Mouse (Mus musculus): ENCODE results near the gene Usp50. TPM values are rescaled to one million over a fixed set of nuclear protein-coding genes. Genes with fewer than 3 reads are reported as not detected.
A peak's percentile ranks its signal among the peaks of the same experiment; 100 is the strongest.

Usp50 gene
- polyA plus RNA-seq, 1 experiment, result 0.23 TPM

GRCm38 (mm10) chr2:126712526-126712925 lies 70.7 kb downstream of the Usp50 start:
- Histone ChIP-seq H3K27me3 (ENCODE audit: control insufficient read depth, insufficient read depth, low read length) (no peaks in the 10 kb centered on the region), H3K4me1 (ENCODE audit: control insufficient read depth, insufficient read depth, insufficient read length) (no peaks in the 10 kb centered on the region), H3K36me3 (ENCODE audit: control insufficient read depth, insufficient read depth, low read length) (no peaks in the 10 kb centered on the region; the same call in 1 of the 2 replicates), H3K4me3 (ENCODE audit: extremely low read depth, insufficient read depth, insufficient read length) (no peak overlapping the region), H3K27ac (ENCODE audit: insufficient read depth, low read length) (no peak overlapping the region)
- DNase-seq (ENCODE audit: low read depth in 1 of 2, low spot score in 2 of 2), result no peak
- WGBS, result 96% methylated on average over 5 of the region's 5 CpGs
- TF ChIP-seq CTCF (IDR thresholded peaks at IDR 0.05; ENCODE audit: extremely low read depth, insufficient read depth, insufficient read length, insufficient replicate concordance) (no peak), POLR2A (IDR thresholded peaks at IDR 0.05; ENCODE audit: low read depth, low read length) (no peak)

DNA sequence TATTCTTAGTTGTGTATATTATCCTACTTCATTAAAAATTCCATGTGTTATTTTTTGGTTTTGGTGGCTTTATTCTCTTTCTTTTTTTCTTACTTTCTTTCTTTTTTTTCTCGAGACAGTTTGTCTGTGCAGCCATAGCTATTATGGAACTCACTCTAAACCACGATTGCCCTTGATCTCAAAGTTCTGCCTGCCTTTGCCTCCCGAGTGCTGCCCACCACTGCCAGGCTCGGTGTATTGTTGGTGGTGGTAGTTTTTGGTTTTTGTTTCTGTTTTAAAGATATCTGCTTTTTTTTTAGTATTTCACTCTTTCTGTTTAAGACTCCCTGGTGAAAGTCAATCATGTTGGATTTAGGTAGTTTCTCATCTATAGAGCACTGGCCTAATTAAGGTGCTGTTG lies 74.9 kb downstream of the Usp50 start:
- Histone ChIP-seq H3K4me3 (ENCODE audit: extremely low read depth, insufficient read depth, insufficient read length) (no peak overlapping the region), H3K36me3 (ENCODE audit: control insufficient read depth, insufficient read depth, low read length) (no peaks in the 10 kb centered on the region; the same call in 1 of the 2 replicates), H3K27me3 (ENCODE audit: control insufficient read depth, insufficient read depth, low read length) (no peaks in the 10 kb centered on the region), H3K4me1 (ENCODE audit: control insufficient read depth, insufficient read depth, insufficient read length) (no peaks in the 10 kb centered on the region), H3K27ac (ENCODE audit: insufficient read depth, low read length) (no peak overlapping the region)
- TF ChIP-seq CTCF (IDR thresholded peaks at IDR 0.05; ENCODE audit: extremely low read depth, insufficient read depth, insufficient read length, insufficient replicate concordance) (no peak), POLR2A (IDR thresholded peaks at IDR 0.05; ENCODE audit: low read depth, low read length) (no peak)
- WGBS, result 7% methylated on average over 4 of the region's 4 CpGs
- no peak for DNase-seq (ENCODE audit: low read depth in 1 of 2, low spot score in 2 of 2)

DNA sequence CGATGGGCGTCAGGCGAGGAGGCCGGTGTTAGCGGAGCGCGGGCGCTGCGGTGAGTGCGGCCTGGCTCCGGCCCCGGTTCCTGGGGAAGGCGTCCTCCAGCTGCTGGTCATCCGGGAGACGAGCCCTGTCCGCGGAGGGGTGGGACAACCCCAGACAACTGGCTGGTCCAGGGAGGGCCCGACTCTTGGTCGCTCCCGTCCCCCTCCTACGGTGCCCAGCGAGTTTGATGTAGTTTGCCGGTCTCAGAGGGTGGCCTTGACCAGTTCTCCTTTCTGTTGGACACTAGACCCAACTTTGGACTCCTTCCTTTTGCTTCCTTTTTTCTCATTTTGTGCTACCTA lies 75.9 kb downstream of the Usp50 start:
- no peaks in the 10 kb centered on the region; the same call in 1 of the 2 replicates for H3K36me3 ChIP-seq (ENCODE audit: control insufficient read depth, insufficient read depth, low read length)
- no peak for DNase-seq (ENCODE audit: low read depth in 1 of 2, low spot score in 2 of 2)
- no peaks in the 10 kb centered on the region for H3K27me3 ChIP-seq (ENCODE audit: control insufficient read depth, insufficient read depth, low read length)
- peak overlapping the region; percentile 83 for H3K4me3 ChIP-seq (ENCODE audit: extremely low read depth, insufficient read depth, insufficient read length)
- peak overlapping the region; percentile 80 for H3K27ac ChIP-seq (ENCODE audit: insufficient read depth, low read length)
- TF ChIP-seq POLR2A (IDR thresholded peaks at IDR 0.05; ENCODE audit: low read depth, low read length), result no peak
- TF ChIP-seq CTCF (IDR thresholded peaks at IDR 0.05; ENCODE audit: extremely low read depth, insufficient read depth, insufficient read length, insufficient replicate concordance), result no peak
- WGBS, result under 1% methylated on average over 23 of the region's 23 CpGs
- H3K4me1 ChIP-seq (ENCODE audit: control insufficient read depth, insufficient read depth, insufficient read length), result no peaks in the 10 kb centered on the region

GRCm38 (mm10) chr2:126706759-126707437 lies 76.4 kb downstream of the Usp50 start, which contains the start of gene Usp8:
Gene Usp8, plus strand, starts transcription at chr2:126707328.
- H3K4me3 ChIP-seq (ENCODE audit: extremely low read depth, insufficient read depth, insufficient read length), result peak within 1 kb of the TSS; percentile 83
- peak; percentile 91 for TF ChIP-seq POLR2A (IDR thresholded peaks at IDR 0.05; ENCODE audit: low read depth, low read length)
- no peak for TF ChIP-seq CTCF (IDR thresholded peaks at IDR 0.05; ENCODE audit: extremely low read depth, insufficient read depth, insufficient read length, insufficient replicate concordance)
- no peaks in the 10 kb centered on the region for H3K27me3 ChIP-seq (ENCODE audit: control insufficient read depth, insufficient read depth, low read length)
- DNase-seq (ENCODE audit: low read depth in 1 of 2, low spot score in 2 of 2), result peak; percentile 85 to 96
- 2% methylated on average over 47 of the region's 47 CpGs for WGBS
- H3K36me3 ChIP-seq (ENCODE audit: control insufficient read depth, insufficient read depth, low read length), result no peaks in the 10 kb centered on the region; the same call in 1 of the 2 replicates
- H3K4me1 ChIP-seq (ENCODE audit: control insufficient read depth, insufficient read depth, insufficient read length), result no peaks in the 10 kb centered on the region
- peak within 1 kb of the TSS; percentile 80 for H3K27ac ChIP-seq (ENCODE audit: insufficient read depth, low read length)

DNA sequence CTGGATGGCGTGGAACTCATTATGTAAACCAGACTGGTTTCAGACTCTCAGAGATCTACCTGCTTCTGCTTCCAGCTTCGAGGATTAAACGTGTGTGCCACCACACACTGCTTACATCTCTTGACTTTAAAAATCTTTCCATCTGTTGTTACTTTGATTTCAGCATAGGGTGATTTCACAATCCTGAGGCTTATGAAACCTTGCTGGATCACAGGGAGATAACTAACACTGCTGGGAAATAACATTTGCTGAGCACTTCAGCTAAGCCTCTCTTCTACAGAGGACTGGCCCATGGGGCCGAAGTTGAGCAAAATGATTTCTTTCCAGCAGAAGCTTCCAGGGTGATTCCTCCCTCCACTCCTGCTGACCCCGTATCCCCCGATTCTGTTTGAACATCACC lies 88.0 kb downstream of the Usp50 start:
- no peak for TF ChIP-seq POLR2A (IDR thresholded peaks at IDR 0.05; ENCODE audit: low read depth, low read length)
- no peak for TF ChIP-seq CTCF (IDR thresholded peaks at IDR 0.05; ENCODE audit: extremely low read depth, insufficient read depth, insufficient read length, insufficient replicate concordance)
- no peak for DNase-seq (ENCODE audit: low read depth in 1 of 2, low spot score in 2 of 2)
- no peaks in the 10 kb centered on the region for H3K36me3 ChIP-seq (ENCODE audit: control insufficient read depth, insufficient read depth, low read length)
- H3K4me3 ChIP-seq (ENCODE audit: extremely low read depth, insufficient read depth, insufficient read length), result no peak overlapping the region
- H3K27me3 ChIP-seq (ENCODE audit: control insufficient read depth, insufficient read depth, low read length), result no peaks in the 10 kb centered on the region
- H3K27ac ChIP-seq (ENCODE audit: insufficient read depth, low read length), result no peak overlapping the region
- no peaks in the 10 kb centered on the region for H3K4me1 ChIP-seq (ENCODE audit: control insufficient read depth, insufficient read depth, insufficient read length)
- 80% methylated on average over 6 of the region's 6 CpGs for WGBS

DNA sequence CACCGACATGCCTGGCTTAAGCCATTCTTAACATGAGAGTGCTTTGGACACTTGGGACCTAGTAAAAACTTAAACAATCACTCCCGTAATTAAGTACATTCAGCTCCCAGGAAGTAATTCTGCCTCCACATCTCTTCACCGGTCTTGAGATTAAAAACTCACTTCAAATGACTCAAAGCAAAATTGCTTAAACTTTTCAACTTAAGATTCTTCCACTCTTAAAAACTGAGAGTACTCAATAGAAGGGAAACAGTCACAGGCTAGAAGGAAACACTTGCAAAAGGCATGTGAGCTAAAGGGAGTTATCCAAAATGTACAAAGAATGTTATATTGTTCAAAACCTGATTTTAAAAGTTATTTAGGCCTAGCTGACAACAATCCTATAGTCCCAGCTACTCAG lies 92.0 kb downstream of the Usp50 start:
- Histone ChIP-seq H3K27me3 (ENCODE audit: control insufficient read depth, insufficient read depth, low read length) (no peaks in the 10 kb centered on the region), H3K36me3 (ENCODE audit: control insufficient read depth, insufficient read depth, low read length) (no peaks in the 10 kb centered on the region), H3K4me3 (ENCODE audit: extremely low read depth, insufficient read depth, insufficient read length) (no peak overlapping the region), H3K4me1 (ENCODE audit: control insufficient read depth, insufficient read depth, insufficient read length) (no peaks in the 10 kb centered on the region), H3K27ac (ENCODE audit: insufficient read depth, low read length) (no peak overlapping the region)
- DNase-seq (ENCODE audit: low read depth in 1 of 2, low spot score in 2 of 2), result no peak
- 91% methylated on average over 3 of the region's 3 CpGs for WGBS
- TF ChIP-seq CTCF (IDR thresholded peaks at IDR 0.05; ENCODE audit: extremely low read depth, insufficient read depth, insufficient read length, insufficient replicate concordance) (no peak), POLR2A (IDR thresholded peaks at IDR 0.05; ENCODE audit: low read depth, low read length) (no peak)

GRCm38 (mm10) chr2:126682937-126683336 lies 100.3 kb downstream of the Usp50 start:
- Histone ChIP-seq H3K27me3 (ENCODE audit: control insufficient read depth, insufficient read depth, low read length) (no peaks in the 10 kb centered on the region), H3K4me3 (ENCODE audit: extremely low read depth, insufficient read depth, insufficient read length) (no peak overlapping the region), H3K27ac (ENCODE audit: insufficient read depth, low read length) (no peak overlapping the region), H3K4me1 (ENCODE audit: control insufficient read depth, insufficient read depth, insufficient read length) (peaks cover 4% of the 10 kb centered on the region), H3K36me3 (ENCODE audit: control insufficient read depth, insufficient read depth, low read length) (no peaks in the 10 kb centered on the region)
- DNase-seq (ENCODE audit: low read depth in 1 of 2, low spot score in 2 of 2), result no peak
- TF ChIP-seq POLR2A (IDR thresholded peaks at IDR 0.05; ENCODE audit: low read depth, low read length) (no peak), CTCF (IDR thresholded peaks at IDR 0.05; ENCODE audit: extremely low read depth, insufficient read depth, insufficient read length, insufficient replicate concordance) (no peak)
- 78% methylated on average over 1 of the region's 1 CpGs for WGBS

Measured in spleen, adult 2 months (tissue).